10 mouse cellular contexts compared by ENCODE assay signal in the genomic region with DNA sequence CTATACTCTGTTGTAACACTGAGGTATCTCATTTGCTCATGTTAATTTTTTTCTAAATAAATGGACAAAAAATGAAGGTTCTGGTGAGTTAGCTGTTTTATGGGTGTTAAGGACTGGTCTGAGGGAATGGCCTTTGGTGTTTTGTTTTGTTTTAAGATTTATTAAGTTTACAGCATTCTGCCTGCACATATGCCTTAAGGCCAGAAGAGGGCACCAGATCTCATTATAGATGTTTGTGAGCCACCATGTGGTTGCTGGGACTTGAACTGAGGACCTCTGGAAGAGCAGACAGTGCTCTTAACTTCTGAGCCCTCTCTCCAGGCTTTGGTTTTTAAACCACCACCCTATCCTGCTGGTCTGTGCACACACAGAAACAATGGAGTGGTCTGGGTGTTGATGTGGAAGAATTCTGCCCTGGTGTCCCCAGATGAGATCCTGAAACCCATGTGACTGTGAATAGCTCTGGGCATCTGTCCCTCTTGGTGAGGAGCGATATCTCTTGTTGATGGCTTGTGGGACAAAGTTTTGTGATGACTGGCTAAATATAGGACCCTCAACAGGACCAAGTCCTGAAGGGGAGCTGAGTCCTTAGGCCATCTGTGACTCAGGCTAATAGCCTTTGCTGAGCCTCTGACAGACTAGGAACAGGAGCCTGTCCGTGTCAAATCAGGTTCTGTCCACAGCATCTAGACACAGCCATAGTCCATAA. TPM values are rescaled to one million over a fixed set of nuclear protein-coding genes. Genes with fewer than 3 reads are reported as not detected.
DNase-seq lines count a peak whose midpoint lies in the region; ATAC-seq and TF ChIP-seq lines count a peak whose summit lies in the region.
"Had no signal": no experiment of that assay in that cellular context is flagged by ENCODE, and none has a peak within 500 bp of the region (broad histone marks: within the 10 kb centered on the region; RNA-seq: fewer than 3 reads in every experiment).

No protein-coding gene starts in this region.

- peaks cover 41% of the 10 kb centered on the region for H3K36me3 ChIP-seq in intestine, postnatal 0 days (ENCODE audit: control insufficient read depth, insufficient read depth)
- H3K36me3 ChIP-seq in intestine, embryonic 16.5 days (ENCODE audit: control insufficient read depth, insufficient read depth, low read length): peaks cover 16% of the 10 kb centered on the region
- H3K36me3 ChIP-seq in heart, postnatal 0 days (replicated peaks; ENCODE audit: control insufficient read depth, insufficient read depth, low read length): peaks cover 35% of the 10 kb centered on the region

- no peaks in the 10 kb centered on the region for H3K27me3 ChIP-seq in intestine, postnatal 0 days (replicated peaks; ENCODE audit: control insufficient read depth, insufficient read depth, low read length)
- no peaks in the 10 kb centered on the region for H3K27me3 ChIP-seq in intestine, embryonic 16.5 days (replicated peaks; ENCODE audit: control insufficient read depth, insufficient read depth, low read length)
- no peaks in the 10 kb centered on the region for H3K27me3 ChIP-seq in heart, postnatal 0 days (ENCODE audit: control insufficient read depth, insufficient read depth, low read length)
- H3K27me3 ChIP-seq: neural tube, embryonic 12.5 days had no signal

- WGBS in intestine, postnatal 0 days: 86% methylated on average over 2 of the region's 2 CpGs
- WGBS in intestine, embryonic 16.5 days: 81% methylated on average over 2 of the region's 2 CpGs
- 35% methylated on average over 2 of the region's 2 CpGs for WGBS in heart, postnatal 0 days

- no peaks in the 10 kb centered on the region for H3K9me3 ChIP-seq in intestine, postnatal 0 days (ENCODE audit: control insufficient read depth)
- no peaks in the 10 kb centered on the region for H3K9me3 ChIP-seq in intestine, embryonic 16.5 days (ENCODE audit: control insufficient read depth, low read length)
- no peaks in the 10 kb centered on the region for H3K9me3 ChIP-seq in heart, postnatal 0 days (replicated peaks; ENCODE audit: control insufficient read depth, low read length)
- H3K9me3 ChIP-seq: neural tube, embryonic 12.5 days had no signal

- peak; percentile 80 for TF ChIP-seq EP300 in heart, postnatal 0 days (IDR thresholded peaks at IDR 0.05; ENCODE audit: low read depth)

- no peaks in the 10 kb centered on the region for H3K4me1 ChIP-seq in intestine, postnatal 0 days (replicated peaks; ENCODE audit: control insufficient read depth, insufficient read depth, low read length)
- H3K4me1 ChIP-seq in intestine, embryonic 16.5 days (ENCODE audit: control insufficient read depth, insufficient read depth, low read length): 0 out of 2 replicates have a peak, but pooled peaks cover 2% of the 10 kb centered on the region
- H3K4me1 ChIP-seq in heart, postnatal 0 days (ENCODE audit: control insufficient read depth, insufficient read depth): peaks cover 12% of the 10 kb centered on the region; the same call in 1 of the 2 replicates
- H3K4me1 ChIP-seq: neural tube, embryonic 12.5 days had no signal

- TF ChIP-seq CTCF in intestine, postnatal 0 days (IDR thresholded peaks at IDR 0.05; ENCODE audit: low read depth): peak; percentile 76
- TF ChIP-seq CTCF in heart, postnatal 0 days (IDR thresholded peaks at IDR 0.05; ENCODE audit: low read depth): peak; percentile 61

- H3K4me2 ChIP-seq in intestine, postnatal 0 days (replicated peaks; ENCODE audit: low read depth): no peak overlapping the region
- H3K4me2 ChIP-seq in intestine, embryonic 16.5 days (ENCODE audit: low read depth, low read length): no peak overlapping the region
- no peak overlapping the region for H3K4me2 ChIP-seq in heart, postnatal 0 days (ENCODE audit: low read depth, low read length)
- H3K4me2 ChIP-seq: neural tube, embryonic 12.5 days had no signal

- ATAC-seq in intestine, postnatal 0 days: no peak
- no peak for ATAC-seq in intestine, embryonic 16.5 days
- ATAC-seq in heart, postnatal 0 days (ENCODE audit: insufficient read depth, low read depth): peak; percentile 84

- no peak overlapping the region for H3K4me3 ChIP-seq in intestine, postnatal 0 days (ENCODE audit: low read depth, low read length)
- H3K4me3 ChIP-seq in intestine, embryonic 16.5 days (ENCODE audit: low read length): no peak overlapping the region
- no peak overlapping the region for H3K4me3 ChIP-seq in heart, postnatal 0 days (ENCODE audit: low read depth, low read length)
- H3K4me3 ChIP-seq: neural tube, embryonic 12.5 days had no signal

- no peak overlapping the region for H3K27ac ChIP-seq in intestine, postnatal 0 days (ENCODE audit: low read depth, low read length)
- H3K27ac ChIP-seq in intestine, embryonic 16.5 days (ENCODE audit: low read length): no peak overlapping the region
- H3K27ac ChIP-seq in heart, postnatal 0 days (ENCODE audit: low read depth): peak overlapping the region; percentile 75
- H3K27ac ChIP-seq: neural tube, embryonic 12.5 days had no signal

- no peak overlapping the region for H3K9ac ChIP-seq in intestine, postnatal 0 days (ENCODE audit: low read depth, low read length)
- H3K9ac ChIP-seq in intestine, embryonic 16.5 days (ENCODE audit: low read depth, low read length): no peak overlapping the region
- H3K9ac ChIP-seq in heart, postnatal 0 days (replicated peaks; ENCODE audit: low read depth, low read length): no peak overlapping the region
- H3K9ac ChIP-seq: neural tube, embryonic 12.5 days had no signal

- DNase-seq in 416B (ENCODE audit: low read depth): peak; percentile 51
- peak; percentile 26 for DNase-seq in MN1 (ENCODE audit: low spot score)
- peak; percentile 68 for DNase-seq in heart, postnatal 0 days (ENCODE audit: low spot score)
- DNase-seq in layer of hippocampus, adult 18-20 months (ENCODE audit: low spot score in 2 of 2): no peak
- DNase-seq in testis, postnatal 14 days (ENCODE audit: low spot score): no peak
- DNase-seq in adrenal gland, postnatal 10 days: no peak
- DNase-seq: cerebellum, adult 11 months had no signal

RNA-seq across cellular contexts. Expression of a gene that starts 27.1 kb away (rescaled TPM):
- polyA plus RNA-seq in intestine, postnatal 0 days (2015; fragmentation: Nextera tagmentation; extraction: Ambion mirVana): 73.8 and 80.0 TPM in 2 replicates
- polyA plus RNA-seq in intestine, embryonic 16.5 days (2015; fragmentation: Nextera tagmentation; extraction: Ambion mirVana): 125 and 134 TPM in 2 replicates
- total RNA-seq in heart, postnatal 0 days (2014; rRNA removed; ENCODE audit: low replicate concordance): 205 and 222 TPM in 2 replicates
- 140 and 151 TPM in 2 replicates for polyA plus RNA-seq in heart, postnatal 0 days (2015; fragmentation: Nextera tagmentation; extraction: Ambion mirVana)
- 10 to 100 TPM; 26.8 to 30.1 TPM for total RNA-seq in layer of hippocampus, adult 18-20 months (2021)
- total RNA-seq in adrenal gland, postnatal 10 days (2021): 10 to 100 TPM; 47.9 to 66.6 TPM

Comparison
In these comparisons a context has a peak if more than half of its experiments do, and no peak if none do; other contexts are left out.
1. DNase-seq: peak in 416B (single experiment), MN1 (single experiment) and heart, postnatal 0 days (single experiment); none in layer of hippocampus, adult 18-20 months (0 of 2), testis, postnatal 14 days (single experiment) and adrenal gland, postnatal 10 days (single experiment).